Mouse (Mus musculus) bone marrow, adult 2 months (tissue): ENCODE results near the gene Klhl22.

Experiments
- CTCF ChIP-seq: fragments of 200-500 bp; IDR thresholded peaks from 2 replicates; pipeline ENCODE4 v1.5.1; 2011; ENCODE audit warnings: low read length, control low read depth; ENCODE audit not compliant: control insufficient read depth, insufficient read depth
- POLR2A ChIP-seq: fragments of 200-500 bp; IDR thresholded peaks from 2 replicates; pipeline ENCODE4 v1.6.1; 2011; ENCODE audit warnings: low read depth, mild to moderate bottlenecking, control low read depth, low read length, borderline replicate concordance; ENCODE audit not compliant: control insufficient read depth

DNA sequence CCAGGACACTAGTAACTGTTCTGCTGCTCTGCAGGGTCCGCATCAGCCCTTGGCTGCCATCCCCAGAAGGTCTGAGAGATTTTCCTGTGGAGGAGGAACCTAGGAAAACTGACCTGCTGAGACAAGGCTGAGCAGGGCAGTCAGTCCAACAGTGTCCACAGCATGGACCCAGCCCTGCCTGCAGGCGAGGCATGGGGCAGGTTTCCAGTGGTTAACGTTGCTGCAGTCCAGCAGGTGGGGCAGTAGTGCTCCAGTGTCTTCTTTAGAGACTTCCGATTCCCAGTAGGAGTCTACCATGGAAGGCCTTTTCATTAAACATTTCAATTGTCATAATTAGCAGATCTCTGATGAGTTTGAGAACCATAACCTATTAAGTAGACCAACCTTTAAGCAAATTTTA lies 16.1 kb upstream of the Klhl22 start:
- TF ChIP-seq CTCF (no peak), POLR2A (no peak)
